In genomic region chr5:25110314-25110713, GRCm38 (mm10) we compare ENCODE assay signal across 18 mouse cellular contexts.
"Had no signal": no experiment of that assay in that cellular context is flagged by ENCODE, and none has a peak within 500 bp of the region (broad histone marks: within the 10 kb centered on the region; RNA-seq: fewer than 3 reads in every experiment).

No protein-coding gene starts in this region.

- H3K36me3 ChIP-seq: midbrain, embryonic 10.5 days; midbrain, embryonic 12.5 days; neural tube, embryonic 13.5 days; neural tube, embryonic 15.5 days had no signal

- H3K4me3 ChIP-seq: midbrain, embryonic 10.5 days; midbrain, embryonic 12.5 days; myocyte; neural tube, embryonic 13.5 days; neural tube, embryonic 15.5 days had no signal

- H3K27ac ChIP-seq: midbrain, embryonic 10.5 days; midbrain, embryonic 12.5 days; neural tube, embryonic 13.5 days; neural tube, embryonic 15.5 days had no signal

- DNase-seq: lung, embryonic 14.5 days; lung, postnatal 10 days; lung, postnatal 4 days; midbrain, embryonic 14.5 days; retina, postnatal 1 day; right cerebral cortex, adult 18-20 months; right cerebral cortex, postnatal 25 days; right cerebral cortex, postnatal 4 days; spleen, adult 18-20 months; thymus, adult 18-20 months; thymus, postnatal 14 days; thymus, postnatal 36 days had no signal

- ATAC-seq: midbrain, embryonic 16.5 days had no signal

- H3K9me3 ChIP-seq: midbrain, embryonic 10.5 days; midbrain, embryonic 12.5 days; neural tube, embryonic 13.5 days; neural tube, embryonic 15.5 days had no signal

- H3K27me3 ChIP-seq: neural tube, embryonic 15.5 days had no signal

- H3K9ac ChIP-seq: lung, embryonic 14.5 days; midbrain, embryonic 12.5 days; neural tube, embryonic 13.5 days; neural tube, embryonic 15.5 days had no signal

- H3K4me2 ChIP-seq: lung, embryonic 14.5 days; midbrain, embryonic 12.5 days; neural tube, embryonic 13.5 days; neural tube, embryonic 15.5 days had no signal

- H3K4me1 ChIP-seq: midbrain, embryonic 10.5 days; midbrain, embryonic 12.5 days; neural tube, embryonic 13.5 days; neural tube, embryonic 15.5 days had no signal
